Mouse (Mus musculus) erythroblast, adult 5-6 weeks (primary cell): ENCODE data around the gene Hist1h2ab. TPM values are rescaled to one million over a fixed set of nuclear protein-coding genes. Genes with fewer than 3 reads are reported as not detected.
"Not testable (repeated sequence)": the region's sequence is repeated elsewhere in the genome, so short reads cannot be mapped to it uniquely, and the experiment has no call there.

Source experiments
- ATAC-seq: replicated peaks from 2 replicates; pipeline ENCODE4 v1.8.0; 2016; ENCODE audit warnings: moderate number of reproducible peaks, mild to moderate bottlenecking, moderate TSS enrichment, inconsistent platforms; ENCODE audit not compliant: poor library complexity, low FRiP score, severe bottlenecking
- total RNA-seq, 2 experiments: library from RNA; stranded (forward) in 1 of 2; stranded (reverse) in 1 of 2; fragments of 150-400 nt in 1 of 2; fragments of 200-764, 138-1000 nt in 1 of 2; gene quantifications; 2 replicates each; pipeline versions ENCODE4 v1.2.3 to v1.2.4; 2015 to 2017; ENCODE audit warnings: low replicate concordance in 2 of 2

Gene Hist1h2ab
- 12.5 and 24.5 TPM in 2 replicates for total RNA-seq (2015; ENCODE audit: low replicate concordance)
- 1,181 and 1,326 TPM in 2 replicates for total RNA-seq (2017; ENCODE audit: low replicate concordance)

DNA sequence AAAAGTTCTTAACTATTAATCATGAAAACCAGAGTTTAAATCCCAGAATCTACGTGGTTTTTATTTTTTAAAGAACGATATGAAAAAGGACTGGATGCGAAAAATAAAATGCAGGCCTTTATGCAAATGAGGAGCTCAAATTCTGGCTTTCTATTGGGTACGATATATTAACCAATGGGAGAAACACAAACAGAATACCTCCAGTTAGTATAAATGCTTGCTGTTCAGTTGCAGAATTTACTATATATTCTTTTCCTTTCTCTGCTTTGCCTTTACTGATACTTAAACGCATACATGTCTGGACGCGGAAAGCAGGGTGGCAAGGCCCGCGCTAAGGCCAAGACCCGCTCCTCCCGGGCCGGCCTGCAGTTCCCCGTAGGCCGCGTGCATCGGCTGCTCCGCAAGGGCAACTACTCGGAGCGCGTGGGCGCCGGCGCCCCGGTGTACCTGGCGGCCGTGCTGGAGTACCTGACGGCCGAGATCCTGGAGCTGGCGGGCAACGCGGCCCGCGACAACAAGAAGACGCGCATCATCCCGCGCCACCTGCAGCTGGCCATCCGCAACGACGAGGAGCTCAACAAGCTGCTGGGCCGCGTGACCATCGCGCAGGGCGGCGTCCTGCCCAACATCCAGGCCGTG is at the start of gene Hist1h2ab:
Gene Hist1h2ab (plus strand): TSS at position 288 of the 639 bp plus-strand sequence.
- peak; percentile 63 for ATAC-seq

- ATAC-seq: no peak
Measured at GRCm38 (mm10) chr13:23702220-23702619, 48.7 kb upstream of the Hist1h2ab start.

DNA sequence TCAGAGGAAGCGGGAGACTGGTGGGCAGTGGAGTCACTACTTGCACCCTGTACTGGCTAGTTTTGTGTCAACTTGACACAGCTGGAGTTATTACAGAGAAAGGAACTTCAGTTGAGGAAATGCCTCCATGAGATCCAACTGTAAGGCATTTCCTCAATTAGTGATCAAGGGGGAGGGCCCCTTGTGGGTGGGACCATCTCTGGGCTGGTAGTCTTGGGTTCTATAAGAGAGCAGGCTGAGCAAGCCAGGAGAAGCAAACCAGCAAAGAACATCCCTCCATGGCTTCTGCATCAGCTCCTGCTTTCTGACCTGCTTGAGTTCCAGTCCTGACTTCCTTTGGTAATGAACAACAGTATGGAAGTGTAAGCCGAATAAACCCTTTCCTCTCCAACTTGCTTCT is 48.1 kb upstream of the Hist1h2ab start:
- ATAC-seq: not testable (repeated sequence)

- no peak for ATAC-seq
Measured at GRCm38 (mm10) chr13:23705751-23706356, 45.1 kb upstream of the Hist1h2ab start.

GRCm38 (mm10) chr13:23706771-23707170 is 44.2 kb upstream of the Hist1h2ab start:
- ATAC-seq: no peak

GRCm38 (mm10) chr13:23708041-23708440 is 42.9 kb upstream of the Hist1h2ab start:
- no peak for ATAC-seq

DNA sequence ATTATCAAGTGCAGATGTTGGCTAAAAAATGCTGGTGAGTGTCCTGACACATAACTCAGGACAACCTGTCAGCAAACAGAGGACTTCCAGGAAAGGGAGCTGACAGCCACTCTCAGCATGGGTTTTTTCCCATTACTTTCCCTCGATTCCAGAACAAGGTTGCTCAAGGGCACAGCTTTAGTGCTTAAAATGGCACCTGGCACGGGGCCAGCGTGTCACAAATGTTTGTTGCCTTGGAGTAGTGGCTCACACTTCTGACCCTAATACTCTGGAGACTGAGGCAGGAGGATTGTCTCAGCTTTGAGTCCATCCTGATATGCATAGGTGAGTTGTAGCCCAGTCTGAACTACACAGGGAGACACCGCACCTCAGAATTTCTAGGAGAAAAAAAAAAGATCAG is 42.3 kb upstream of the Hist1h2ab start:
- no peak for ATAC-seq

GRCm38 (mm10) chr13:23709714-23710373 is 41.1 kb upstream of the Hist1h2ab start:
- no peak for ATAC-seq

DNA sequence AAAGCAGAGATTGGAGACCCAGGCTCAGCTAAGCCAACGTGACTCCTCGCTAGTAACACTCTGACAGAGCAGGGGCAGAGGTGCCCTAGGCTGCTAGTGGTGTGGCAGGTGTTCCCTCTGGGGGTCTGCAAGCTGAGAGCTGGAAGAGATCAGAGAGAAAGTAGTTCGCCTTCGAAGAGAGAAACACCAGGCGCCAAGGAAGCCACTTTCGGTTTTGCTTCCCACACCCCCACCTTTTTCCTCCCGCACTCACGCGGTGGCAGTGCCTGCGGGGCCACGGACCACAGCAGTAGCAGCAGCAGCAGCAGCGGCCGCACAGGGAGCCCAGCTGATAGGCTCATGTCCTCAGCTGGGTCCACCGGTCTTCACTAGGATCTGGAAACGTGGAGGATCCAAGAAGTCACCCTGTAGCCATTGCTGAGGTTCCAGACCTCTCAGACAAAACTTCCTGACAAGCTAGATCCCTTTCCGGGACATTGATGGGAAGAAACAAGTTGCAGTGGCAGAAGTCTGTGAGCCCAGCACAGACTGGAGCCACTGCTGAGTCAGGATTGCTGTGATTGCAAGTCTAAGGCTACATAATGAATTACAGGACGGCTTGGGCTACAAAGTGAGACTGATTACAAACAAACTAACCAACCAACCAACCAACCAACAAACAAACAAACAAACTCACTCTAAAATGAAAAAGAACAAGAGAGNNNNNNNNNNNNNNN is 40.4 kb upstream of the Hist1h2ab start, which contains the start of gene Hfe:
Gene Hfe (minus strand): TSS at position 481 of the 716 bp plus-strand sequence.
- peak; percentile 57; the same call in 1 of the 2 replicates for ATAC-seq

GRCm38 (mm10) chr13:23716261-23717042 is 34.5 kb upstream of the Hist1h2ab start:
- ATAC-seq: no peak

- ATAC-seq: no peak
Measured at GRCm38 (mm10) chr13:23717176-23717575, 33.8 kb upstream of the Hist1h2ab start.

DNA sequence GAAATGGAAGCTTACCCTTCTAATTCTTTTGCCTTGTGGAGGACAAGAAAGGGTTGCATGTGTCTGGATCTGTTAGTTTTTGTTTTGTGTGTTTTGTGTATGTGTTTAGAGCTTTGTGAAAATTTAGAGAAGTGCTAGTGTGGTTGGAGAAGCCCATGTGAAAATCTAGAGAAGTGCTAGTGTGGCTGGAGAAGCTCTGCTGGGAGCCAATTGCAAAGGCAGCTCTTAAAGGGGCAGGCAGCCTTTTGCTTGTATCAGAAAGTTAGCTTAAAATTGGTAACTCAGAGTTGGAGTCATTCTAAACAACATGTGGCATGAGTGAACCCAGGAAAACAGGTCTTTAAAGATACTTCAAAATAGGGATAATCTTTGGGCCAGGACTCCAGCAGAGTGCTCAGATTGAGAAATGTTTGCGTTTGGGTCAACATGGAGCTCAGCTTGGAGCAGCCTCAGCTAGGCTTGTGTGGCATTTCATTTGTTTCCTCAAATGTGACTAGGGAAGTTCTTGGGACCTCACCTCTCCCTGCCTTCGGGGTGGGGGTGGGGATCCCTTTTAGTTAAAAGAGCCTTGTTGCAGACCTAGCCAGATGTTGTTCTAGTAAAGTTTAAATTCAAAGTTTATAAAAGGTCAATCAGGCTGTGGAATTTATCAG is 33.2 kb upstream of the Hist1h2ab start:
- not testable (repeated sequence) for ATAC-seq

- no peak for ATAC-seq
Measured at GRCm38 (mm10) chr13:23724239-23724638, 26.7 kb upstream of the Hist1h2ab start.

- ATAC-seq: no peak
Measured at GRCm38 (mm10) chr13:23725213-23725612, 25.7 kb upstream of the Hist1h2ab start.

DNA sequence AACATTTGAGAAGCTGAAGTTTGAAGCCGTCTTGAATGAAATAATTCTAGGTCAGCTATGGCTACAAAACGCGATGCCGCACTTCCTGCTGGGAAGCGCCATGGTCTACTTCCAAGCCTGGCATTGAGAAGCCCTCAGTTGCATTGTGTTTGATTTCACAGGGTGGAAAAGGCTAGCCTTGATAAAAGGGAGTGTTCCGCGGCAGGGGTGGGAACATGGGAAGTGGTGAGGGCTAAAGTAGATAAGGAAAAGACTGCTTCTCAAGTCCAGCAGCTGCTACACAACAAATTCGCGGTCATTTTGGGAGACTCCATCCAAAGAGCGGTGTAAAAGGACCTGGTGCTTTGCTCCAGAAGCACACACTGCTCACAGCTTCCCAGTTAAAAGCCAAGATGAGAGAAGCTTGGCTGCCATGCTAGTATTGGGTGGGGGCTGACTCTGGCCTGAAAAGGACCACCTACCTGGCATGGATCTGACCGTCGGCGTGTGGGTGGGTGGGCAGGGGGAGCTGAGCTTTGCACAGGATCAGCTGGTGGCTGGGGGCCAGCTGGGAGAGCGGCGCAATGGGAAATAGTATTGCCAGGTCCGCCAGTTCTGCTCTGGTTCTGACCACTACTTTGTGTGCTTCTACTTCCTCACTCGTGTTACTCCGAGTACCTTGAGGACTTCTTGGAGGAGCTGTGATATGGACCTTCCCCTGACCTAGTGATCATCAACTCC is 22.3 kb upstream of the Hist1h2ab start:
- ATAC-seq: no peak

DNA sequence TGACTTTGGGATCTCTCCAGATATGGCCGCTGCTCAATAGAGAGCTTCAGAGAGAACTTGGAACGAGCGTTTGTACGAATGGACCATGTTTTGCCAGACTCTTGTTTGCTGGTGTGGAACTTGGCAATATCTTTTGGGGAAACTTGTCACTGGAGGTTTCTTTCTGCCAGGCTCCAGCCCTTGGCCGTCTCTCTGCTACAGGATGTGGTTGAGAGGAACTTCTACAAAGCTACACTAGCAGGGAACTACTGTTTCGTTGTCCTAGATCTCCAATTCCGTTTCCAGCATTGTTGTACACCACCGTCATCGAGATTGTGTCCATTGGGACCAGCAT is 21.8 kb upstream of the Hist1h2ab start:
- no peak for ATAC-seq

GRCm38 (mm10) chr13:23729706-23730105 is 21.2 kb upstream of the Hist1h2ab start:
- ATAC-seq: no peak

GRCm38 (mm10) chr13:23730479-23730878 is 20.4 kb upstream of the Hist1h2ab start:
- peak; percentile 44; the same call in 1 of the 2 replicates for ATAC-seq
